Mouse (Mus musculus): Measurements from ENCODE around the gene Tmed5. TPM values are rescaled to one million over a fixed set of nuclear protein-coding genes. Genes with fewer than 3 reads are reported as not detected.

Tmed5 gene
- total RNA-seq, 2 experiments from 2014 or later = 65.8 to 71.8 TPM

Other genes starting within 250 kb of the Tmed5 start
- gene Rpl5, start 232.1 kb downstream of the Tmed5 start, total RNA-seq (2021) = 10 to 100 TPM; 57.8 to 72.1 TPM
- gene Fam69a, start 145.5 kb downstream of the Tmed5 start, total RNA-seq (2021) = 1 to 10 TPM; 5.2 to 8.1 TPM
- gene Mtf2, start 66.9 kb downstream of the Tmed5 start, total RNA-seq (2021) = 10 to 100 TPM; 17.8 to 29.2 TPM
- gene Ccdc18, start 255 bp upstream of the Tmed5 start, total RNA-seq (2021) = 1 to 10 TPM; 1.1 to 1.9 TPM
- gene Dr1, start 136.3 kb upstream of the Tmed5 start, total RNA-seq (2021) = 10 to 100 TPM; 33.2 to 39.8 TPM
- 10 to 100 TPM; 12.4 to 14.0 TPM for gene Pigg, start 180.0 kb upstream of the Tmed5 start, total RNA-seq (2021)
- gene Gm42517, start 235.3 kb upstream of the Tmed5 start, total RNA-seq (2021) = 1 to 10 TPM in 1 of 2 experiments, under 1 TPM in 1; 0.89 to 2.0 TPM